Mouse (Mus musculus) liver, embryonic 14.5 days (tissue): ENCODE results near the gene Nrg3. TPM values are rescaled to one million over a fixed set of nuclear protein-coding genes. Genes with fewer than 3 reads are reported as not detected.

Experiments
- ATAC-seq: fragments of 200-750 bp; cut with Nextera tagmentation; 2 replicates; pipeline ENCODE4 v1.8.0; 2017; ENCODE audit warnings: moderate number of reproducible peaks, mild to moderate bottlenecking, moderate library complexity; ENCODE audit not compliant: insufficient read depth
- DNase-seq, 3 experiments: peaks; one replicate each; pipeline ENCODE4 v3.0.0-alpha.2; 2012 to 2013; ENCODE audit warnings: low read depth in 3 of 3, low spot score in 3 of 3
- H3K27ac ChIP-seq: fragments of 300-500 bp; sonication (generic); 2 replicates; pipeline ENCODE4 v1.5.1; 2014; ENCODE audit warnings: moderate library complexity, mild to moderate bottlenecking, control low read depth, inconsistent platforms
- H3K27me3 ChIP-seq: fragments of 300-500 bp; sonication (generic); 2 replicates; pipeline ENCODE4 v1.6.1; 2014; ENCODE audit warnings: mild to moderate bottlenecking, low read length, moderate library complexity; ENCODE audit not compliant: control insufficient read depth, insufficient read depth
- H3K36me3 ChIP-seq: fragments of 300-500 bp; sonication (generic); replicated peaks from 2 replicates; pipeline ENCODE4 v1.6.1; 2014; ENCODE audit warnings: low read depth; ENCODE audit not compliant: control insufficient read depth, insufficient read depth
- H3K4me1 ChIP-seq, 2 experiments: fragments of 200-500 bp in 1 of 2; fragments of 300-500 bp in 1 of 2; sonication (generic) in 1 of 2; replicated peaks; 2 replicates each; pipeline ENCODE4 v1.6.1; 2012 to 2014; ENCODE audit warnings: antibody characterized with exemption in 1 of 2, inconsistent platforms in 1 of 2, low read length in 1 of 2; ENCODE audit not compliant: control insufficient read depth in 2 of 2, insufficient read depth in 2 of 2
- H3K4me2 ChIP-seq: fragments of 300-500 bp; sonication (generic); 2 replicates; pipeline ENCODE4 v1.6.1; 2014; ENCODE audit warnings: low read depth, mild to moderate bottlenecking, control low read depth, moderate library complexity
- H3K4me3 ChIP-seq, 2 experiments: fragments of 200-500 bp in 1 of 2; fragments of 300-500 bp in 1 of 2; sonication (generic) in 1 of 2; 2 replicates each; pipeline ENCODE4 v1.5.1; 2012 to 2014; ENCODE audit warnings: low read depth in 2 of 2, low read length in 2 of 2, mild to moderate bottlenecking in 2 of 2, control low read depth in 1 of 2, inconsistent platforms in 1 of 2, moderate library complexity in 1 of 2; ENCODE audit not compliant: insufficient read depth in 1 of 2
- H3K9ac ChIP-seq: fragments of 300-500 bp; sonication (generic); replicated peaks from 2 replicates; pipeline ENCODE4 v1.6.1; 2014; ENCODE audit warnings: mild to moderate bottlenecking, control low read depth, moderate library complexity
- H3K9me3 ChIP-seq: fragments of 300-500 bp; sonication (generic); 2 replicates; pipeline ENCODE4 v1.6.1; 2016; ENCODE audit warnings: low read length, mixed read lengths; ENCODE audit not compliant: control insufficient read depth
- CTCF ChIP-seq: IDR thresholded peaks from 2 replicates; pipeline ENCODE4 v1.5.1; 2016; ENCODE audit warnings: antibody characterized with exemption, low read depth, control low read depth
- EP300 ChIP-seq: IDR thresholded peaks from 2 replicates; pipeline ENCODE4 v1.6.1; 2016; ENCODE audit warnings: antibody characterized with exemption, low read depth
- WGBS: fragments of 180-500 bp; shearing (Covaris S2); extraction: QIAGEN DNeasy Blood & Tissue Kit; methylation state at CpG from one replicate; pipeline ENCODE4 v1.1.7; 2014; ENCODE audit not compliant: insufficient replicate concordance; 5-methylcytosine and 5-hydroxymethylcytosine counted together
- polyA plus RNA-seq, 2 experiments: library from polyadenylated mRNA; depleted of rRNA in 1 of 2; stranded (reverse) in 1 of 2; unstranded in 1 of 2; fragments of >200 nt; fragmentation: Nextera tagmentation in 1 of 2; extraction: Ambion mirVana in 1 of 2; gene quantifications; 2 replicates each; pipeline versions ENCODE4 v1.2.1 to v1.2.3; 2012 to 2014

The Nrg3 gene
- polyA plus RNA-seq, 2 experiments: not detected

- no peaks in the 10 kb centered on the region for H3K4me1 ChIP-seq
- TF ChIP-seq CTCF: no peak
- no peak for TF ChIP-seq EP300
- ATAC-seq (no peak), DNase-seq (no peak)
- no peak overlapping the region for H3K4me2 ChIP-seq
- no peaks in the 10 kb centered on the region for H3K9me3 ChIP-seq
- no peaks in the 10 kb centered on the region for H3K27me3 ChIP-seq
- no peak overlapping the region for H3K27ac ChIP-seq
- no peaks in the 10 kb centered on the region for H3K36me3 ChIP-seq
- H3K9ac ChIP-seq: no peak overlapping the region
- WGBS: 50% methylated on average over 2 of the region's 2 CpGs
- no peak overlapping the region for H3K4me3 ChIP-seq
These were observed 925.6 kb downstream of the Nrg3 start for GRCm38 (mm10) chr14:38547257-38547656.

GRCm38 (mm10) chr14:38535181-38535580 lies 937.7 kb downstream of the Nrg3 start:
- 69% methylated on average over 1 of the region's 1 CpGs for WGBS
- ATAC-seq (no peak), DNase-seq (no peak)
- Histone ChIP-seq H3K4me2 (no peak overlapping the region), H3K4me3 (no peak overlapping the region), H3K4me1 (no peaks in the 10 kb centered on the region), H3K9me3 (no peaks in the 10 kb centered on the region), H3K36me3 (no peaks in the 10 kb centered on the region), H3K9ac (no peak overlapping the region), H3K27ac (no peak overlapping the region), H3K27me3 (no peaks in the 10 kb centered on the region)
- TF ChIP-seq CTCF (no peak), EP300 (no peak)

- Histone ChIP-seq H3K4me3 (no peak overlapping the region), H3K4me2 (no peak overlapping the region), H3K9ac (no peak overlapping the region), H3K36me3 (no peaks in the 10 kb centered on the region), H3K27ac (no peak overlapping the region), H3K27me3 (no peaks in the 10 kb centered on the region), H3K4me1 (no peaks in the 10 kb centered on the region), H3K9me3 (no peaks in the 10 kb centered on the region)
- TF ChIP-seq CTCF (no peak), EP300 (no peak)
- ATAC-seq: no peak
- no peak for DNase-seq
These were observed 939.4 kb downstream of the Nrg3 start for GRCm38 (mm10) chr14:38533495-38533894.

- no peak overlapping the region for H3K4me3 ChIP-seq
- TF ChIP-seq EP300 (no peak), CTCF (no peak)
- WGBS: 42% methylated on average over 5 of the region's 5 CpGs
- DNase-seq (no peak), ATAC-seq (no peak)
- no peaks in the 10 kb centered on the region for H3K9me3 ChIP-seq
- H3K27ac ChIP-seq: no peak overlapping the region
- no peaks in the 10 kb centered on the region for H3K27me3 ChIP-seq
- no peaks in the 10 kb centered on the region for H3K36me3 ChIP-seq
- no peak overlapping the region for H3K4me2 ChIP-seq
- no peak overlapping the region for H3K9ac ChIP-seq
- H3K4me1 ChIP-seq: no peaks in the 10 kb centered on the region
These were observed 956.7 kb downstream of the Nrg3 start for GRCm38 (mm10) chr14:38516232-38516631.

GRCm38 (mm10) chr14:38509016-38509415 lies 963.9 kb downstream of the Nrg3 start:
- Histone ChIP-seq H3K9me3 (no peaks in the 10 kb centered on the region), H3K4me2 (no peak overlapping the region), H3K4me1 (no peaks in the 10 kb centered on the region), H3K27ac (no peak overlapping the region), H3K9ac (no peak overlapping the region), H3K27me3 (no peaks in the 10 kb centered on the region), H3K36me3 (no peaks in the 10 kb centered on the region), H3K4me3 (no peak overlapping the region)
- no peak for DNase-seq
- no peak for ATAC-seq
- TF ChIP-seq CTCF (no peak), EP300 (no peak)
- WGBS: 62% methylated on average over 2 of the region's 2 CpGs
